Mouse (Mus musculus): ENCODE results near the gene Klf7. TPM values are rescaled to one million over a fixed set of nuclear protein-coding genes. Genes with fewer than 3 reads are reported as not detected.
A peak's percentile ranks its signal among the peaks of the same experiment; 100 is the strongest.

Gene Klf7
- polyA plus RNA-seq, 1 experiment, result 6.9 TPM

GRCm38 (mm10) chr1:64126822-64127221 lies 4.7 kb upstream of the Klf7 start:
- no peak for TF ChIP-seq CTCF (conservative IDR thresholded peaks at IDR 0.05; ENCODE audit: insufficient read depth, insufficient read length, low read depth, low read length)
- TF ChIP-seq POLR2A (IDR thresholded peaks at IDR 0.05; ENCODE audit: low read depth, low read length), result no peak
- H3K27me3 ChIP-seq (replicated peaks; ENCODE audit: control insufficient read depth, insufficient read depth, low read length), result no peaks in the 10 kb centered on the region
- no peak overlapping the region for H3K27ac ChIP-seq (ENCODE audit: insufficient read depth, low read depth, low read length)
- no peak for DNase-seq
- no peak overlapping the region for H3K4me3 ChIP-seq (ENCODE audit: insufficient read depth, low read depth, low read length)
- WGBS, result 79% methylated on average over 2 of the region's 2 CpGs
- no peaks in the 10 kb centered on the region for H3K4me1 ChIP-seq (ENCODE audit: control insufficient read depth, insufficient read depth, low read length)
- H3K36me3 ChIP-seq (ENCODE audit: control insufficient read depth, insufficient read depth, low read length), result no peaks in the 10 kb centered on the region

- no peak for DNase-seq
- Histone ChIP-seq H3K27ac (ENCODE audit: insufficient read depth, low read depth, low read length) (peak overlapping the region; percentile 98), H3K27me3 (replicated peaks; ENCODE audit: control insufficient read depth, insufficient read depth, low read length) (no peaks in the 10 kb centered on the region), H3K4me1 (ENCODE audit: control insufficient read depth, insufficient read depth, low read length) (peaks cover 13% of the 10 kb centered on the region; the same call in 1 of the 2 replicates), H3K4me3 (ENCODE audit: insufficient read depth, low read depth, low read length) (peak overlapping the region; percentile 93), H3K36me3 (ENCODE audit: control insufficient read depth, insufficient read depth, low read length) (no peaks in the 10 kb centered on the region)
- no peak for TF ChIP-seq POLR2A (IDR thresholded peaks at IDR 0.05; ENCODE audit: low read depth, low read length)
- no peak for TF ChIP-seq CTCF (conservative IDR thresholded peaks at IDR 0.05; ENCODE audit: insufficient read depth, insufficient read length, low read depth, low read length)
- 17% methylated on average over 9 of the region's 9 CpGs for whole genome bisulfite sequencing
Measured at GRCm38 (mm10) chr1:64122466-64122830, 366 bp upstream of the Klf7 start.

- no peaks in the 10 kb centered on the region for H3K27me3 ChIP-seq (replicated peaks; ENCODE audit: control insufficient read depth, insufficient read depth, low read length)
- WGBS, result 1% methylated on average over 25 of the region's 25 CpGs
- no peak for DNase-seq
Measured at GRCm38 (mm10) chr1:64120811-64121515, 1.1 kb downstream of the Klf7 start.

GRCm38 (mm10) chr1:64120421-64120810 lies 1.7 kb downstream of the Klf7 start:
- Histone ChIP-seq H3K27me3 (replicated peaks; ENCODE audit: control insufficient read depth, insufficient read depth, low read length) (no peaks in the 10 kb centered on the region), H3K27ac (ENCODE audit: insufficient read depth, low read depth, low read length) (peak overlapping the region; percentile 73), H3K4me3 (ENCODE audit: insufficient read depth, low read depth, low read length) (peak overlapping the region; percentile 91), H3K36me3 (ENCODE audit: control insufficient read depth, insufficient read depth, low read length) (no peaks in the 10 kb centered on the region), H3K4me1 (ENCODE audit: control insufficient read depth, insufficient read depth, low read length) (peaks cover 13% of the 10 kb centered on the region; the same call in 1 of the 2 replicates)
- TF ChIP-seq POLR2A (IDR thresholded peaks at IDR 0.05; ENCODE audit: low read depth, low read length) (peak; percentile 14), CTCF (conservative IDR thresholded peaks at IDR 0.05; ENCODE audit: insufficient read depth, insufficient read length, low read depth, low read length) (no peak)
- peak; percentile 29 for DNase-seq
- under 1% methylated on average over 13 of the region's 13 CpGs for WGBS

More at GRCm38 (mm10) chr1:64120811-64121515, 1.1 kb downstream of the Klf7 start:
- Histone ChIP-seq H3K36me3 (ENCODE audit: control insufficient read depth, insufficient read depth, low read length) (no peaks in the 10 kb centered on the region), H3K4me3 (ENCODE audit: insufficient read depth, low read depth, low read length) (peak overlapping the region; percentile 91), H3K27ac (ENCODE audit: insufficient read depth, low read depth, low read length) (peak overlapping the region; percentile 88), H3K4me1 (ENCODE audit: control insufficient read depth, insufficient read depth, low read length) (peaks cover 13% of the 10 kb centered on the region; the same call in 1 of the 2 replicates)
- TF ChIP-seq CTCF (conservative IDR thresholded peaks at IDR 0.05; ENCODE audit: insufficient read depth, insufficient read length, low read depth, low read length), result no peak
- peak; percentile 39 for TF ChIP-seq POLR2A (IDR thresholded peaks at IDR 0.05; ENCODE audit: low read depth, low read length)

GRCm38 (mm10) chr1:64119851-64120250 lies 2.2 kb downstream of the Klf7 start:
- under 1% methylated on average over 8 of the region's 8 CpGs for WGBS
- Histone ChIP-seq H3K4me3 (ENCODE audit: insufficient read depth, low read depth, low read length) (peak overlapping the region; percentile 91), H3K4me1 (ENCODE audit: control insufficient read depth, insufficient read depth, low read length) (peaks cover 13% of the 10 kb centered on the region; the same call in 1 of the 2 replicates), H3K27ac (ENCODE audit: insufficient read depth, low read depth, low read length) (peak overlapping the region; percentile 92), H3K27me3 (replicated peaks; ENCODE audit: control insufficient read depth, insufficient read depth, low read length) (no peaks in the 10 kb centered on the region), H3K36me3 (ENCODE audit: control insufficient read depth, insufficient read depth, low read length) (no peaks in the 10 kb centered on the region)
- no peak for TF ChIP-seq CTCF (conservative IDR thresholded peaks at IDR 0.05; ENCODE audit: insufficient read depth, insufficient read length, low read depth, low read length)
- TF ChIP-seq POLR2A (IDR thresholded peaks at IDR 0.05; ENCODE audit: low read depth, low read length), result no peak
- peak; percentile 45 for DNase-seq

- TF ChIP-seq CTCF (conservative IDR thresholded peaks at IDR 0.05; ENCODE audit: insufficient read depth, insufficient read length, low read depth, low read length) (no peak), POLR2A (IDR thresholded peaks at IDR 0.05; ENCODE audit: low read depth, low read length) (no peak)
- Histone ChIP-seq H3K27me3 (replicated peaks; ENCODE audit: control insufficient read depth, insufficient read depth, low read length) (no peaks in the 10 kb centered on the region), H3K4me3 (ENCODE audit: insufficient read depth, low read depth, low read length) (peak overlapping the region; percentile 91), H3K27ac (ENCODE audit: insufficient read depth, low read depth, low read length) (peak overlapping the region; percentile 92), H3K36me3 (ENCODE audit: control insufficient read depth, insufficient read depth, low read length) (no peaks in the 10 kb centered on the region), H3K4me1 (ENCODE audit: control insufficient read depth, insufficient read depth, low read length) (peaks cover 13% of the 10 kb centered on the region; the same call in 1 of the 2 replicates)
- DNase-seq, result peak; percentile 51
- 9% methylated on average over 7 of the region's 7 CpGs for WGBS
Measured at GRCm38 (mm10) chr1:64119358-64119794, 2.7 kb downstream of the Klf7 start.

Measured in kidney, adult 2 months (tissue).